Mouse (Mus musculus): ENCODE results near the gene Cyb561d2. TPM values are rescaled to one million over a fixed set of nuclear protein-coding genes. Genes with fewer than 3 reads are reported as not detected.
A peak's percentile ranks its signal among the peaks of the same experiment; 100 is the strongest.
"Not testable (repeated sequence)": the region's sequence is repeated elsewhere in the genome, so short reads cannot be mapped to it uniquely, and the experiment has no call there.

Cyb561d2 gene
- polyA plus RNA-seq, 1 experiment from 2014 or later = 17.7 TPM

DNA sequence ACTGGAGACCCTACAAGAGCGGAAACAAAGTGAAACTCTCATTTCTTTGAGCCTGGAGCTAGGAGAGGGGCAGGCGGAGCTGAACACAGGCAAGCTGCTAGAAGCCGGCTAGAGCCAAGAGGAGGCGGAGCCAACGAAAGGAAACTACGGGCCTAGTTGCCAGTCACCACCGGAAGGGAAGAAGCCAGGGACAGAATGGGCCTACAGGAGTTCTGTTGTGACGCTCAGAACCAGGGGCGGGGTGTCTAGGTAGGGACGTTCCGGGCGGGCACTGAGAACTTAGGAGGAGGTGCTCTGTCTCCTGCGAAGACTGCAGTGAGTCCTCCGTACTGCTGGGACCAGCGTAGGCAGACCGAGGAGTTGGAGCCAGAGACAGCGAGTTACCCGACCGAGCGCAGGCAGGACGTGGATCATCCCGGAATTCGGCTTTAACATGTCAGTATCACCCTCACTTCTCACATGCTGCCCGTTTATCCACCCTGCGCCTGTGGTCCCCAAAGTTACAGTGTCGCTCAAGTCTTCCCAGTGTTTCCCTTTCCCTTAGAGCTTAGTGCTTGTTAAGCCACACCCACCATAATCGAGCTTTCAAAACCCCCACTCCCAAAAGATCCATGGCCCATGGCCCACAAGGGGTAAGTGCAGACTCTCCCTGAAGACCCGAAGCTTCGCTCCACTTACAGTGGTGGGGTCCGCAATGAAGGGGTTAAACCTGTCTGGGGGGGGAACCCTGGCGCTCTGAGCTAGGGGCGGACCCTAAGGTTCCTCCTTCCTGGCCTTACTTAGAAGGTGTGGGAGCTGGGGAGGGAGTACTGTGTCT, 38.7 kb upstream of the Cyb561d2 start, which contains the start of gene Hyal3:
TSS of gene Hyal3 (plus strand) at position 318 of the 817 bp plus-strand sequence.
- H3K9me3 ChIP-seq (replicated peaks) = no peaks in the 10 kb centered on the region
- ATAC-seq (ENCODE audit: low read depth) = peak; percentile 80
- peaks cover 84% of the 10 kb centered on the region for H3K4me1 ChIP-seq (replicated peaks)
- no peaks in the 10 kb centered on the region for H3K27me3 ChIP-seq
- H3K4me2 ChIP-seq = peak within 1 kb of the TSS; percentile 93
- peak; percentile 85 for DNase-seq
- peak within 1 kb of the TSS; percentile 75 for H3K4me3 ChIP-seq (replicated peaks)
- peaks cover 29% of the 10 kb centered on the region for H3K36me3 ChIP-seq
- WGBS (ENCODE audit: insufficient replicate concordance) = under 1% methylated on average over 32 of the region's 32 CpGs
- peak within 1 kb of the TSS; percentile 98 for H3K27ac ChIP-seq
- peak within 1 kb of the TSS; percentile 89 for H3K9ac ChIP-seq

DNA sequence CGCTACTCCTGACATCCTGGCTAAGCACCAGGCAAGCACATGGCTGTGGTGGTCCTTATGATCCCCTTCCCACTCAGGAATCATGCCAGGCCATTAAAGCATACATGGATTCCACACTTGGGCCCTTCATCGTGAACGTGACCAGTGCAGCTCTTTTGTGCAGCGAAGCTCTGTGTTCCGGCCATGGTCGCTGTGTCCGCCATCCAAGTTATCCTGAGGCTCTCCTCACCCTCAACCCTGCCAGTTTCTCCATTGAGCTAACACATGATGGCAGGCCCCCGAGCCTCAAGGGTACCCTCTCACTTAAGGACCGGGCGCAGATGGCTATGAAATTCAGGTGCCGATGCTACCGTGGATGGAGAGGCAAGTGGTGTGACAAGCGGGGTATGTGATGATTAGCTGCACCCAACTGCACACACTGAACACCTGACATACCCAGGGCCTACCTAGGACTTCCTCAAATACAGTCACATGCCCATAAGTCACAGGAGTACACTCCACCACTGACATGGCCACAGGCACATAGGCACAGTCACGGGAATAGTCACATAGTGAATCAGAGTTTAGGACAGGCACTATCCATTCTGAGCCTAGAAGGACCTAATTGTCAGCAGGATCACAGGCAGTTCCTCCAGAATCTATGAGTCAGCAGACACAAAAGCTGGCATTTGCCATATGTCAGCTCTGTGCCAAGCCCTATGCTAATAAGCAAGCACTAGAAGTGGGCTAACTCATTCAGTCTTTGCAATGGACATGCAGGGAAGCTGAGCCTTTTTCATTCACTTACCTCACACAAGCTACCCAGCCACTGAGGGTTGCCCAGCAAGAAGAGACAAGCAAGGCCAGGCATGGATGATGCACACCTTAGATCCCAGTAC, 37.3 kb upstream of the Cyb561d2 start:
- Histone ChIP-seq H3K4me1 (replicated peaks) (peaks cover 82% of the 10 kb centered on the region), H3K27ac (peak overlapping the region; percentile 98), H3K9ac (peak overlapping the region; percentile 89; the same call in 1 of the 2 replicates), H3K4me3 (replicated peaks) (no peak overlapping the region), H3K27me3 (no peaks in the 10 kb centered on the region), H3K4me2 (peak overlapping the region; percentile 93; the same call in 1 of the 2 replicates), H3K9me3 (replicated peaks) (no peaks in the 10 kb centered on the region), H3K36me3 (peaks cover 21% of the 10 kb centered on the region)
- ATAC-seq (ENCODE audit: low read depth) (no peak), DNase-seq (no peak)
- WGBS (ENCODE audit: insufficient replicate concordance) = 88% methylated on average over 14 of the region's 14 CpGs

- ATAC-seq (ENCODE audit: low read depth) (no peak), DNase-seq (no peak)
- Histone ChIP-seq H3K27ac (peak within 1 kb of the TSS; percentile 98), H3K9me3 (replicated peaks) (no peaks in the 10 kb centered on the region), H3K4me1 (replicated peaks) (peaks cover 78% of the 10 kb centered on the region), H3K36me3 (peaks cover 17% of the 10 kb centered on the region), H3K4me2 (peak within 1 kb of the TSS; percentile 93; the same call in 1 of the 2 replicates), H3K9ac (peak within 1 kb of the TSS; percentile 89), H3K4me3 (replicated peaks) (no peak within 1 kb of the TSS), H3K27me3 (no peaks in the 10 kb centered on the region)
- 80% methylated on average over 3 of the region's 3 CpGs for WGBS (ENCODE audit: insufficient replicate concordance)
Measured at GRCm38 (mm10) chr9:107578587-107578986, 36.6 kb upstream of the Cyb561d2 start, which contains the start of gene Naa80. TSS of gene Naa80 (plus strand) at chr9:107578887.

DNA sequence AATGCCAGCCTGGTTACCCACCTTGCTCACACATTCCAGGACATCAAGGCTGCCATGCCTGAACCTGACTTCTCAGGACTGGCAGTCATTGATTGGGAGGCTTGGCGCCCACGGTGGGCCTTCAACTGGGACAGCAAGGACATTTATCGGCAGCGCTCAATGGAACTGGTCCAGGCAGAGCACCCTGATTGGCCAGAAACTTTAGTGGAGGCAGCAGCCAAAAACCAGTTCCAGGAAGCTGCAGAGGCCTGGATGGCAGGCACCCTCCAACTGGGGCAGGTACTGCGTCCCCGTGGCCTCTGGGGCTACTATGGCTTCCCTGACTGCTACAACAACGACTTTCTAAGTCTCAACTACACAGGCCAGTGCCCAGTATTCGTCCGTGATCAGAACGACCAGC, 35.9 kb upstream of the Cyb561d2 start:
- Histone ChIP-seq H3K9me3 (replicated peaks) (no peaks in the 10 kb centered on the region), H3K4me1 (replicated peaks) (peaks cover 79% of the 10 kb centered on the region), H3K4me3 (replicated peaks) (no peak overlapping the region), H3K9ac (peak overlapping the region; percentile 3; the same call in 1 of the 2 replicates), H3K27me3 (no peaks in the 10 kb centered on the region), H3K4me2 (peak overlapping the region; percentile 78; the same call in 1 of the 2 replicates), H3K36me3 (peaks cover 16% of the 10 kb centered on the region), H3K27ac (0 out of 2 replicates have a peak overlapping the region, but pooled peaks have one; percentile 5)
- 86% methylated on average over 10 of the region's 10 CpGs for WGBS (ENCODE audit: insufficient replicate concordance)
- ATAC-seq (ENCODE audit: low read depth) (no peak), DNase-seq (no peak)

DNA sequence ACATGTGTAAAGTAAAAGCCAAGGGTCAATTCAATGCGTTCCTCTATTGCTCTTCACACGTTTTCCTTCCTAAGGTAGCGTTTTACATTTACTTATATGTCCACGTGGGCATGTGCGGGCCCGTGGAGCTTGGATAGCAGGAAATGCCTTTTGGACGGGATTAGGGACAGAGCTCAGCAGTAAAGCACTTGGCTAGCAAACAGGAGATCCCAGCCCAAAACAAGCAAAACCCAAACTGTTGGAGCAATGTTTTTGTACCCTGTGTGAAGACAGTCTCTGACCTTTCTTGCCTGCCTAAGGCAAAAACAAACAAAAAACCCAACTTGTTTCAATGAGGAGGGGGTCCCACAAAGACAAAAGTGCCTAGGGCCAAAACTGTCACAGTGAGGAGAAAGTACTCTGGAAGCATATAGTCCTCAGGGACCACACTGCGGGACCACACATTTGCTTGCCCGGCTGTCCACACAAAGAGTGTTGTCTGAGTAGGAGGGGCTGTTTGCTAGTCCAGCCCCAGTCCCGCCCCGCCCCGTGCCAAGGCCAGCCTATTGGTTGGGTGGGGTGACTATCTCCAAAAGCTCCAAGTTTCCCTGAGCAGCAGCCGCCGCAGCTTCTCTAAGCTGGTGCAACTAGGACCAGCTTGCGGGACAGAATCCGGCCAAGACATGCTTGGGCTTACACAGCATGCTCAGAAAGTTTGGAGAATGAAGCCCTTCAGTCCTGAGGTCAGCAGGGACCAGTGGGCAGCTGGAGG, 34.5 kb upstream of the Cyb561d2 start, which contains the start of gene Hyal1:
TSS of gene Hyal1 (plus strand) at position 571 of the 751 bp plus-strand sequence.
- Histone ChIP-seq H3K27ac (peak within 1 kb of the TSS; percentile 82), H3K27me3 (no peaks in the 10 kb centered on the region), H3K4me3 (replicated peaks) (peak within 1 kb of the TSS; percentile 55), H3K4me2 (peak within 1 kb of the TSS; percentile 78), H3K9ac (peak within 1 kb of the TSS; percentile 73), H3K9me3 (replicated peaks) (no peaks in the 10 kb centered on the region), H3K36me3 (peaks cover 27% of the 10 kb centered on the region), H3K4me1 (replicated peaks) (peaks cover 79% of the 10 kb centered on the region)
- ATAC-seq (ENCODE audit: low read depth) = peak; percentile 77
- 27% methylated on average over 16 of the region's 16 CpGs for WGBS (ENCODE audit: insufficient replicate concordance)
- DNase-seq = peak; percentile 78

DNA sequence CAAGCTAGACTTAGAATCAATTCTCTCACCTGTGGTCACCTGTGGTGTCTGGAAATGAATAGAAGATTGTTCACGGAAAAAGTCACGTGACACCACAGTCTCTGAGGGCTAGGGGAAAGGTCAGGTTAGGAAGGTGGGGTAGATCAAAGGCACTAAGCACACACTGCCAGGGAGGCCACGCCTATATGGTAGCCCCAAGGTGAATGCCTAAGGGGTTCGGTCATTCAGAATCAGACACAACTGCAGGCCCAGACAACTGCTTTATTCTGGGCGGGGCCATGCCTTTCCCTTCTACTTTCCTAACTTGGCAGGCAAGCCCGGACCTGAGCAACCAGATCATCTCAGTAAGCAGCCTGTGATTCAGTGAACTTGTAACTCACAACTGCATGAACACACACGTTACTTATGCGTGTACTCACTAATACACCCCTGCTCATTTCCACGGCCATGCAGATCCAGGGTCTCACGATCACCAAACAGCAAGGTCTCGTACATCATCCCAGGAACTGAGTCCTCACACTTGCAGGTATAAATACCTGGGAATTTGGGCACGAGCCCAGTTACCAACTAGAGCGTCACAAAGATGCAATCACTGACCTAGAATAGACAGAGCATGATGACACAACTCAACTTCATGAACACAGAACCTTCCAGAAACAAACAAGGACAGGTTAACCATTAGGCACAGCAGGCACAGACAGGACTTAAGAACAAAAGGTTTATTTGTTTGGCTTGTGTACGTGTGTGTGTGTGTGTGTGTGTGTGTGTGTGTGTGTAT, 33.8 kb upstream of the Cyb561d2 start:
- peak overlapping the region; percentile 82 for H3K27ac ChIP-seq
- H3K4me2 ChIP-seq = peak overlapping the region; percentile 78; the same call in 1 of the 2 replicates
- no peak overlapping the region for H3K9ac ChIP-seq
- H3K36me3 ChIP-seq = peaks cover 32% of the 10 kb centered on the region
- H3K4me1 ChIP-seq (replicated peaks) = peaks cover 81% of the 10 kb centered on the region
- H3K4me3 ChIP-seq (replicated peaks) = no peak overlapping the region
- H3K27me3 ChIP-seq = no peaks in the 10 kb centered on the region
- no peak for ATAC-seq (ENCODE audit: low read depth)
- 74% methylated on average over 14 of the region's 14 CpGs for WGBS (ENCODE audit: insufficient replicate concordance)
- no peaks in the 10 kb centered on the region for H3K9me3 ChIP-seq (replicated peaks)
- no peak for DNase-seq

- Histone ChIP-seq H3K4me1 (replicated peaks) (peaks cover 81% of the 10 kb centered on the region), H3K36me3 (peaks cover 40% of the 10 kb centered on the region), H3K27ac (peak overlapping the region; percentile 94)
- WGBS (ENCODE audit: insufficient replicate concordance) = 73% methylated on average over 6 of the region's 6 CpGs
- H3K27me3 ChIP-seq; H3K4me2 ChIP-seq; H3K4me3 ChIP-seq (replicated peaks); ATAC-seq (ENCODE audit: low read depth); H3K9me3 ChIP-seq (replicated peaks); DNase-seq; H3K9ac ChIP-seq: not testable (repeated sequence)
Measured at GRCm38 (mm10) chr9:107573774-107574173, 31.8 kb upstream of the Cyb561d2 start.

DNA sequence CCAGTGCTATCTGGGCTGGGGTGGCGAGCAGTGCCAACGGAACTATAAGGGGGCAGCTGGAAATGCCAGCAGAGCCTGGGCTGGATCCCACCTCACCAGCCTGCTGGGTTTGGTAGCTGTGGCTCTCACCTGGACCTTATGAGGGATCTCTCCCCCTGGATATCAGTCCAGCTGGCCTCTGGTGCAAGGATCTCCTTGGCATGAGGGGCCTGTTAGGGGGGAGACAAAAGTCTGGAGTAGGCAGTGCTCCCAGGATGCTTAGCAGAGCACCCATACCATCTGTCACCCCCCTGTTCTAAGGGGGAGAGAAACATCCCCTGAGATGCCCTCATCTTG, 30.3 kb upstream of the Cyb561d2 start:
- H3K27ac ChIP-seq = peak overlapping the region; percentile 94

DNA sequence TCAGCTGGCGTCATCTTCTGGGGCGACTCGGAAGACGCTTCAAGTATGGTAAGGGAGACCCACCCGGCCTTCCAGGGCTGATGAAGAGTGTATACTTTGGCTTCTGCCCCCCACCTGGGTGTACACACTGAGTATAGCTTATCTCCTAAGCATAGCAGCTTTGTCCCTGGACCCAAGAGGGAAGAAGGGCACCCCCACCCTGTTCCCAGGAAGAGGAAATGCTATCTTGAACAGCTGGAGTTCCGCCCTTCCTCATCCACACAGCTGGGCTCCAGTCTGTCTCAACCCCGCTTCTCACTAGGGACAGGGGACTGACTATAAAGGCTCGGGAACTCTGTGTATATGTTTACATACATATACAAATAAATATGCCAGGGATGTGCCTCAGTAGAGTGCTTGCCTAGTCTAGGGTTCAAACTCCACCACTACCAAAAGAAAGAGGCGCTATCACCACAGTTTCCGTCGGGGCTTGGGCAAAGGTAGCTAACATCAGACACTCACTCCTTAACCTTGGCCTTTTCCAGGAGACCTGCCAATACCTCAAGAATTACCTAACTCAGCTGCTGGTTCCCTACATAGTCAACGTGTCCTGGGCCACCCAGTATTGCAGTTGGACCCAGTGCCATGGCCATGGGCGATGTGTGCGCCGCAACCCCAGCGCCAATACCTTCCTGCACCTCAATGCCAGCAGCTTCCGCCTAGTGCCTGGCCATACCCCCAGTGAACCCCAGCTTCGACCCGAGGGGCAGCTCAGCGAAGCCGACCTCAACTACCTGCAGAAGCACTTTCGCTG, 29.7 kb upstream of the Cyb561d2 start:
- ATAC-seq (ENCODE audit: low read depth) = peak; percentile 43
- peak overlapping the region; percentile 86 for H3K4me3 ChIP-seq (replicated peaks)
- H3K27me3 ChIP-seq = no peaks in the 10 kb centered on the region
- peak overlapping the region; percentile 94 for H3K27ac ChIP-seq
- H3K36me3 ChIP-seq = peaks cover 40% of the 10 kb centered on the region
- peaks cover 82% of the 10 kb centered on the region for H3K4me1 ChIP-seq (replicated peaks)
- peak overlapping the region; percentile 92 for H3K9ac ChIP-seq
- H3K4me2 ChIP-seq = peak overlapping the region; percentile 92
- 78% methylated on average over 22 of the region's 22 CpGs for WGBS (ENCODE audit: insufficient replicate concordance)
- DNase-seq = peak; percentile 51
- no peaks in the 10 kb centered on the region for H3K9me3 ChIP-seq (replicated peaks)

More for the DNA sequence above, 30.3 kb upstream of the Cyb561d2 start:
- ATAC-seq (ENCODE audit: low read depth) = no peak
- Histone ChIP-seq H3K9ac (peak overlapping the region; percentile 92), H3K36me3 (peaks cover 40% of the 10 kb centered on the region), H3K4me3 (replicated peaks) (peak overlapping the region; percentile 86; the same call in 1 of the 2 replicates), H3K9me3 (replicated peaks) (no peaks in the 10 kb centered on the region), H3K4me2 (peak overlapping the region; percentile 92), H3K27me3 (no peaks in the 10 kb centered on the region), H3K4me1 (replicated peaks) (peaks cover 82% of the 10 kb centered on the region)
- 92% methylated on average over 2 of the region's 2 CpGs for WGBS (ENCODE audit: insufficient replicate concordance)
- DNase-seq = no peak
